Mouse (Mus musculus) hindlimb bud, embryonic 11.5 days (tissue): Measurements from ENCODE around the gene Igbp1.

ENCODE experiments used
- DNase-seq: peaks from one replicate; pipeline ENCODE4 v3.0.0-alpha.2; 2012; ENCODE audit warnings: low read depth, low spot score; ENCODE audit errors: extremely low spot score

Igbp1 gene

DNA sequence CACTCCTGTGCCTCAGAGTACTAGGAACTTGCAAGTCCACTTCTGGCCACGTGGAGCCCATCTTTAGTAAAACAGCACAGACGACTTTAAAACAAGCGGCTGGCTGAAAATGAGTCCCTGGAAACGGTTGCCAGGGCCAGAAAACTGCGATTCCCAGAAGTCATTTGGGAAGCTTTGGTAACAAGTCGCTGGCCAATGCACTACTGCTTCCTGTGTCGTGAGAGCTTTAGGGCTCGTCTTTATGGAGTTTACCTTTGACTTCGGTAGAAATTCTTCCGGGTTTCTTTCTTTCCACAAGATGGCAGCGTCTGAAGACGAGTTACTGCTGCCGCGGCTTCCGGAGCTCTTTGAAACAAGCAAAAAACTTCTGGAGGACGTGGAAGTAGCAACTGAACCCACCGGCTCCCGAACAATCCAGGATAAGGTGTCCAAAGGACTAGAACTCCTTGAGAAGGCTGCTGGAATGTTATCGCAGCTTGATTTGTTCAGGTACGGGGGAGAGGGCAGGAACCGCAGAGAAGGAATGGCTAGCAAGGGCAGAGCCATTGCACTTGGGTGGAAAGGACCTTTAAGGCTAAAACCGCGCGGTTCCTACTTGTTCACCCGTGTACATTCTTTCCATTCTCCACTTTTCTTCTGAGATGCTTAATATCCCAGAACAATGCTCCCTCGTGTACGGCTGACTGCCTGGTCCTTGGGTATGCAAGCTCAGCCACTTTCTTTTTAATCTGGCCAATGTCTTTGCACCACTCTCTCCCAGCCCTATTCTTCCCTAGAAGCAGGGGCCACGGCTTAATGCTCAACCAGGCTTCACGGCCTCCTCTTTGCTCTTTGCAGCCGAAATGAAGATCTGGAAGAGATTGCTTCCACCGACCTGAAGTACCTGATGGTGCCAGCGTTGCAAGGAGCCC is at the start of gene Igbp1:
Gene Igbp1, plus strand, starts transcription at position 224 of the 911 bp plus-strand sequence.
- peak; percentile 52 for DNase-seq

GRCm38 (mm10) chrX:100468047-100468446 is 26.0 kb upstream of the Igbp1 start:
- DNase-seq, result no peak

GRCm38 (mm10) chrX:100470126-100470525 is 24.0 kb upstream of the Igbp1 start:
- no peak for DNase-seq

- no peak for DNase-seq
Measured at GRCm38 (mm10) chrX:100471491-100471890, 22.6 kb upstream of the Igbp1 start.

DNA sequence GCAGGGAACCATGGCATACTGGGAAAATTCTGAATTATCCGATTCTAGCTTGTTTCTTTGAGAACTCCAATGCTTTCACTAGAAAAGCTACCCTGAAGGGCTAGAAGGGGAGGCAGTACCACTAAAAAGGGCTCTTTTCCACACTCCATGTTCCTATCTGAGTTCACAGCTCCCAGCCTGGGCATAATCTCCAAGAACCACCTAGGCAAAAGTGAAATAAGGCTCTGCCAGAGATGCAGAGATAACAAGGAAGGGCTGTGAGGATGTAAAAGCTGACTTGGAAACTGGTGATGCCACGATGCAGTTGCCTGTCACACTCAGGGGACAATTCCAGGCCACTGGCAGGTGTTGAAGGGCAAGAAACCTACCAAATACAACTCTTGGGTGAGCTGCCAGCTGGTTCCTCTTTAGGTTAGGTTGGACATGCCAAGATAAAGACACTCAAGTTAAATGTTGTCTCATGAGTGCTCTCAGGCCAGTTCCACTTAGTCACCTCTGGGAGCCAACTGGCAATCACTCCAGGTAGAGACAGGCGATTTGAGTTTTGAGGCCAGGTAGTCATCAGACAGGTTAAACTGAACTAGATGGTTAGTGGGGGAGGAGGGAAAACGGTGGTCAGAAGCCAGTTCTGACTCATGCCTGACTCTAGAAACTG is 18.4 kb upstream of the Igbp1 start:
- DNase-seq, result no peak

- peak; percentile 20 for DNase-seq
Measured at GRCm38 (mm10) chrX:100480317-100480716, 13.8 kb upstream of the Igbp1 start.

DNA sequence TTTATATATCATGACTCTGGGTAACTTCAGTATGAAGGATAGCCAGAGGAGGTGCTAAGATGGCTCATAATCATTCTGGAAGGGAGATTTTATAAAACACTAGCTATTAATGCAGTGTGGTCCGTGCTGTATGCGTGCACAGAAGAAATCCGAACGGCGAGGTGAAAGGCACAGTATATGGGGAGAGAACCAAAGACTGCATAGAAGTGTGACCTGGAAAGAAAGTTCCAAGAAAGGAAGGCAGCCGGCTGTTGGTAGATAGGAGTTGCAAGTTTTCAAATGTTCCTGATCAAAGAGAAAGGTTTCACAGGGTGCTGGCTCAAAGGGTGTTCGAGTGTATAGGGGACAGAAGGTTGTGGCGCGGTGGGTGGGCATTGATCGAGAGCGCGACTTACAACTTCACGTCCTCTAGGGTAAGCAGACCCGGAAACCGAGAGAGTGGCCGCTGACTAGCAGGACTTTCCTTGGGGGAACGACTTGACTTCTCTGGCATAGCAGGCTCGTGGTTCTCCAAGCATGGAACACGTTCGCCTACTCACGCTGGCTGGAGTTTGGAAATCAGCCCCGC is 507 bp upstream of the Igbp1 start:
- DNase-seq, result no peak

DNA sequence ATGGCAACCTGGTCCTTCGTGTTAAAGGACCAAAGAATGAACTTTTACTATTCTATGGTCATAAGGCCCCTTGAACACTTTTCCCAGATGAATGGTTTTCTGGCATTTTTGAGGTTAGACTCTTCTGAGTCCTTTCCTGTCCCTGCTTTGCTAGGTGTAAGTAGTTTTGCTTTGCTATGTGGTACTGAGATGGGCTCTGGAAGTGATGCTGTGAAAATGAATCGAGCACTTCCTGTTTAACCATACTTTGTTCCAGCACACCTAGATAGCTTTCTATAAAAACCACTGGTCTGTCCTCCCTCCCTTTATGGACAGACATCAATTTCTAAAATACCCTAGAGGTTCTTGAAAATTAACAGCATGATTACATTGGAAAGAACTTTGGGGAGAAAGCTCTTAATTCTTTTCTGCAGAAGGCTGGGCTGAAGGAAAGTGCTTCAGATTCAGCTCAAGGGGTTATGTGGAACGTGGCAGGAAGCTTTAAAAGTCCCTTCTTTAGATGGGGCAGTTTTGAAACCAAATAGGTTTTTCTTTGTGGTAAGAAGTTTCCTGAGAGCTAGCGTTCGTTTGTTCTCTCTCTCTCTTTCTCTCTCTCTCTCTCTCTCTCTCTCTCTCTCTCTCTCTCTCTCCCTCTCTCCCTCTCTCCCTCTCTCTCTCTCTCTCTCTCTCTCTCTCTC is 10.2 kb downstream of the Igbp1 start:
- DNase-seq, result no peak

DNA sequence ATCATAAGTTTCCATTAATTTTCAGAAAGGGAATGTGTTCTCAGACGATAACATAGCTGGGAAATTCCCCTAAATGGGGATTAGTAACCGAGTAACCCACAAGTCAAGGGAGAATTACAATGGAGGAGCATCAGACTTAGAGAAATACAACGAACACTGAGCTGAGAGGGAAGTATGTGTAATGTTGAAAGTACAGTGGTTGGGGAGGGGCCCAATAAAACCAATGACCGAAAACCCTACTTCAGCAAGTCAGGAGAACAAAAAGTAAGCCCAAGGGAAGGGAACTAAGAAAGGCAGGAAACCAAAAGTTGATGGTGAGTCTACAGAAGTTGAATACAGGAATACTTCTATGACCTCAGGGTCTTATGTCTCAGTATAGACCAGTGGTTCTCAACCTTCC is 14.1 kb downstream of the Igbp1 start:
- DNase-seq, result no peak

- no peak for DNase-seq
Measured at GRCm38 (mm10) chrX:100509921-100510320, 15.8 kb downstream of the Igbp1 start.

GRCm38 (mm10) chrX:100516683-100517082 is 22.6 kb downstream of the Igbp1 start:
- DNase-seq, result no peak

DNA sequence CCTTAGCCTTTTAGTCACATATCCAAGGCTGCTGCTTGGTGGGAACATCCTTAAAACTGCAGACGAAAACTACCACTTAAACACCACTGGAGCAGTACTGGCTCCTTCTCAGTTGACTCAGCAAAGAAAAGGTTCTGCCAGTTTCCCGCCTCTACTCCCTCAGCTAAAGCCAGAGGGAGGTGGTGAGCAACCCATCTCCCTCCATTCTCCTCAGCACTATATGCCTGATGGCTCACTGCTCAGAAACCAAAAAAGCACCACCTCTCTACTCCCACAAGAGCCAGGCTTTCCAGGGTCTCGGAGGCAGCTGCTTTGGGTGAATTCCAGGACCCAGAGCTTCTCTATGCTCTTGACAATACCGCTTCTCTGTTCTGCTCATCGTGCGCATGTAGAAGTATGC is 23.5 kb downstream of the Igbp1 start:
- no peak for DNase-seq

DNA sequence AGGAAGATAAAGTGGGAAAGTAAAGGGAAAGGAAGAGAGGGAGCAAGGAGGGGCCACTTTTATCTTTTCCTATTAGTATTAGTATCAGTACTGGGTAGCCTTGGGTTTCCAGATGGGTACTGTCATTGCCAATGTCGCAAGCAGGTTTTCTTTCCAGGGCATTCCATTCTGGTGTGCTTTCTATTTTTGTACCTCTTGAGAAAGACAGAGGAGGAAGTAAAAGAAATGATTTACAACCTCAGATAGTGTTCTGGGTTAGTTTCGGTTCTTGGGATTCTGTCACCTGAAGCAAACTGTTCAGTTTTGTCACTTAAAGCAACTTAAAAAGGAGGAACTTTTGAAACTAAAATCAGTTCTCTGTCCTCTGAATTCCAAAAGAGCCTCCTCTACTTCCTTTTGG is 24.4 kb downstream of the Igbp1 start:
- DNase-seq, result no peak

DNA sequence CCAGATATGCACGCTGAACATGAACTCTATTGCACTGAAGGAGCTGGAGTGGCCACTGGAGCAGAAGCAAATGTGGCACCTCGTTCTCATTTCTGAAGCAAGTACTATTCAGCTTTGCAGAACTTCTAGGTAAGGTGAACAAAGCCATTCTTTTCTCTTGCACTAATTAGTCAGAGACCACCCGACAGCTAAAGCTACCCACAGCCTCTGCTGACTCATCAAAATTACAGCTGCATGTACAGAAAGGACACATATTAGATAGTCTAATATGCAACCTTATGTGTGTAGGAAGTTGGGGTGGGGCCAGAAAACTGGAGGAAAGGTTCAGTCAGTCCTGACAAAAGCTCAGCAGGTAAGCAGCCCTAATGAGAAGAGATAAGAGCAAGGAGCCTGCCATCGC is 30.4 kb downstream of the Igbp1 start, which contains the start of gene Dgat2l6:
Gene Dgat2l6, plus strand, starts transcription at position 368 of the 400 bp plus-strand sequence.
- no peak for DNase-seq

DNA sequence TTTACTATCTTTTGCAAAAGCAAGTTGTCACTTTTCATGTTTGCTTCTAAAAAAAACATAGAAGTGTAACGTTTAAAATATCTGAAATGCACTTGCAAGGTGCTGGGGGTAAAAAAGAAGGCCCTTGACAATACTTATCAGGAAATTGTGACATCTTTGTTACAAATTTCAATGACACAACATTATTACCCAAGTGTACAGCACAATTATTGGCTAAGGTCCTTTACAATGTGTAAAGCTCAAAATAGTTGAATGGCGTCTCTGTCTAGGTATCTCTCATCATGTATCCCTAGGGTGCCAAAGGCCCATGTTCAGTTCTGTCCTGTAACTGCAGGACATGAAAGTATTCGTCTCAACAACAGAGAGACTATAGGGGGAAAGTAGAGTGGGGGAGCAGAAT is 61.9 kb downstream of the Igbp1 start:
- no peak for DNase-seq

- DNase-seq, result no peak
Measured at GRCm38 (mm10) chrX:100565696-100566095, 71.6 kb downstream of the Igbp1 start.
